Mouse (Mus musculus): Measurements from ENCODE around the gene Macf1.
"Not testable (repeated sequence)": the region's sequence is repeated elsewhere in the genome, so short reads cannot be mapped to it uniquely, and the experiment has no call there.

The Macf1 gene

GRCm38 (mm10) chr4:123670598-123670997 is 13.6 kb downstream of the Macf1 start:
- DNase-seq (ENCODE audit: low read depth in 2 of 2, low spot score in 2 of 2) = no peak

GRCm38 (mm10) chr4:123669696-123670095 is 14.5 kb downstream of the Macf1 start:
- no peak for DNase-seq (ENCODE audit: low read depth in 2 of 2, low spot score in 2 of 2)

- peak; percentile 62 to 63 for DNase-seq (ENCODE audit: low read depth in 2 of 2, low spot score in 2 of 2)
Measured at GRCm38 (mm10) chr4:123667260-123667867, 16.8 kb downstream of the Macf1 start.

- no peak for DNase-seq (ENCODE audit: low read depth in 2 of 2, low spot score in 2 of 2)
Measured at GRCm38 (mm10) chr4:123666517-123666916, 17.6 kb downstream of the Macf1 start.

GRCm38 (mm10) chr4:123665681-123666278 is 18.4 kb downstream of the Macf1 start:
- DNase-seq (ENCODE audit: low read depth in 2 of 2, low spot score in 2 of 2) = no peak

- no peak for DNase-seq (ENCODE audit: low read depth in 2 of 2, low spot score in 2 of 2)
Measured at GRCm38 (mm10) chr4:123664951-123665661, 19.1 kb downstream of the Macf1 start.

- DNase-seq (ENCODE audit: low read depth in 2 of 2, low spot score in 2 of 2) = peak in 1 of 2 experiments; percentile 41
Measured at GRCm38 (mm10) chr4:123664021-123664950, 19.9 kb downstream of the Macf1 start.

GRCm38 (mm10) chr4:123663688-123663965 is 20.5 kb downstream of the Macf1 start:
- no peak for DNase-seq (ENCODE audit: low read depth in 2 of 2, low spot score in 2 of 2)

- DNase-seq (ENCODE audit: low read depth in 2 of 2, low spot score in 2 of 2) = no peak
Measured at GRCm38 (mm10) chr4:123662914-123663687, 21.1 kb downstream of the Macf1 start.

- no peak for DNase-seq (ENCODE audit: low read depth in 2 of 2, low spot score in 2 of 2)
Measured at GRCm38 (mm10) chr4:123658175-123658574, 26.0 kb downstream of the Macf1 start.

GRCm38 (mm10) chr4:123655245-123655644 is 28.9 kb downstream of the Macf1 start:
- DNase-seq (ENCODE audit: low read depth in 2 of 2, low spot score in 2 of 2) = no peak

- DNase-seq (ENCODE audit: low read depth in 2 of 2, low spot score in 2 of 2) = no peak
Measured at GRCm38 (mm10) chr4:123654566-123654965, 29.6 kb downstream of the Macf1 start.

- not testable (repeated sequence) for DNase-seq (ENCODE audit: low read depth in 2 of 2, low spot score in 2 of 2)
Measured at GRCm38 (mm10) chr4:123653446-123653845, 30.7 kb downstream of the Macf1 start.

GRCm38 (mm10) chr4:123652130-123652529 is 32.0 kb downstream of the Macf1 start:
- no peak for DNase-seq (ENCODE audit: low read depth in 2 of 2, low spot score in 2 of 2)

- no peak for DNase-seq (ENCODE audit: low read depth in 2 of 2, low spot score in 2 of 2)
Measured at GRCm38 (mm10) chr4:123649131-123649530, 35.0 kb downstream of the Macf1 start.

GRCm38 (mm10) chr4:123647668-123648067 is 36.5 kb downstream of the Macf1 start:
- DNase-seq (ENCODE audit: low read depth in 2 of 2, low spot score in 2 of 2) = no peak

- no peak for DNase-seq (ENCODE audit: low read depth in 2 of 2, low spot score in 2 of 2)
Measured at GRCm38 (mm10) chr4:123647109-123647508, 37.1 kb downstream of the Macf1 start.

- DNase-seq (ENCODE audit: low read depth in 2 of 2, low spot score in 2 of 2) = no peak
Measured at GRCm38 (mm10) chr4:123645246-123645845, 38.8 kb downstream of the Macf1 start.

- no peak for DNase-seq (ENCODE audit: low read depth in 2 of 2, low spot score in 2 of 2)
Measured at GRCm38 (mm10) chr4:123643561-123643960, 40.6 kb downstream of the Macf1 start.

GRCm38 (mm10) chr4:123642877-123643276 is 41.3 kb downstream of the Macf1 start:
- no peak for DNase-seq (ENCODE audit: low read depth in 2 of 2, low spot score in 2 of 2)
